Mouse (Mus musculus): ENCODE data around the gene Lmbr1. TPM values are rescaled to one million over a fixed set of nuclear protein-coding genes. Genes with fewer than 3 reads are reported as not detected.

The Lmbr1 gene
- polyA plus RNA-seq, 1 experiment, result 1.5 TPM

DNA sequence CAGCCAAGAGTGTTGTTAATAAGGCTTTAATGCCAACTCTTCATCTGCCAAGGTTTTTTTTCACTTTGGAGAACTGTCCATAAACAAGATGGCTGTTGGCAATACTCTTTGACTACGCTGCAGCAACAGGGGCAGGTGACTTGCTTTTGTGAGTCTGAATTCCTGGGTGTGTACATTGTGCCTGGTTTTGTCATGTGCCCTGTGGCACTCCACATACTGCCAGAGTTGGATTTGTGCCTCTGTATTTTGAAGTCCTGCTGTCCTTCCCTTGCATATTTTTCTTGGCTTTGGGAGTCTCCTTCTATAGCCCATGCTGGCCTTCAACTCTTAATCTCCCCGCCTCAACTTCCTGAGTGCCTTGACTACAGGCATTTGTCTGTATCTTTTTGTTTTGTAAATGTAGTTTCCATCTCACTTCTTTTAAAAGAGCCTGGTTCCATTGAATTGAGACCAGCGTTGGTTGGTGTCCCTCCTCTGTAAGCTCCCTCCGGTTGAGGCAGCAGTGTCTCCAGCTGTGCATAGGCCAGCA is 179.2 kb downstream of the Lmbr1 start:
- H3K36me3 ChIP-seq (ENCODE audit: control insufficient read depth, insufficient read depth, low read length), result no peaks in the 10 kb centered on the region
- no peaks in the 10 kb centered on the region; the same call in 1 of the 2 replicates for H3K27me3 ChIP-seq (ENCODE audit: control insufficient read depth, insufficient read depth, low read length)
- 0 out of 2 replicates have a peak, but pooled peaks cover 2% of the 10 kb centered on the region for H3K4me1 ChIP-seq (replicated peaks; ENCODE audit: control insufficient read depth, insufficient read depth, low read length)
- no peak overlapping the region for H3K27ac ChIP-seq (ENCODE audit: control insufficient read depth, insufficient read depth, low read length)
- TF ChIP-seq CTCF (IDR thresholded peaks at IDR 0.05; ENCODE audit: borderline replicate concordance, control insufficient read depth, extremely low read depth, insufficient read depth, low read length, poor library complexity), result no peak
- no peak for TF ChIP-seq POLR2A (IDR thresholded peaks at IDR 0.05; ENCODE audit: control insufficient read depth, extremely low read depth, insufficient read depth, low read length, poor library complexity)
- 88% methylated on average over 4 of the region's 4 CpGs for WGBS
- no peak for DNase-seq
- no peak overlapping the region for H3K4me3 ChIP-seq (ENCODE audit: control insufficient read depth, insufficient read depth, low read length)

DNA sequence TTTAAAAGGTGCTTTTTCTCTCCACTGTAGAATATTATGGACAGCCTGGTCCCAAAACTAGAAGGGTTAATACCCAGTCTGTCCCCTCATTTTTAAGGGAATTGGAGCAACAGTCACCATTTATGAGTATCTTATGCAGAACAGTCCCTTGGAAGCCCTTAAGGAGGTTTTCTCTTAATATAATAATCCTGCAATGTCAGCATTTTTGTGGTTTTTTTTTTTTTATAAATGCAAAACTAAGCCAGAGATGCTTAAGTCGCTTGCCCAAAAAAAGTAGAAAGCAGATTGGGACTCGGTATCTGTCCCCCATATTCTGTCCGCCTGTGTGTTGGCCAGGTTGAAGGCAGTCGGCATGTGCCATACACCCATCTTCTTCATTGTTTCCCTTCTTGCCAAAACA is 181.0 kb downstream of the Lmbr1 start:
- no peak for DNase-seq
- no peak for TF ChIP-seq CTCF (IDR thresholded peaks at IDR 0.05; ENCODE audit: borderline replicate concordance, control insufficient read depth, extremely low read depth, insufficient read depth, low read length, poor library complexity)
- TF ChIP-seq POLR2A (IDR thresholded peaks at IDR 0.05; ENCODE audit: control insufficient read depth, extremely low read depth, insufficient read depth, low read length, poor library complexity), result no peak
- Histone ChIP-seq H3K36me3 (ENCODE audit: control insufficient read depth, insufficient read depth, low read length) (no peaks in the 10 kb centered on the region), H3K27ac (ENCODE audit: control insufficient read depth, insufficient read depth, low read length) (no peak overlapping the region), H3K4me3 (ENCODE audit: control insufficient read depth, insufficient read depth, low read length) (no peak overlapping the region), H3K27me3 (ENCODE audit: control insufficient read depth, insufficient read depth, low read length) (no peaks in the 10 kb centered on the region; the same call in 1 of the 2 replicates), H3K4me1 (replicated peaks; ENCODE audit: control insufficient read depth, insufficient read depth, low read length) (0 out of 2 replicates have a peak, but pooled peaks cover 2% of the 10 kb centered on the region)
- 96% methylated on average over 4 of the region's 4 CpGs for WGBS

GRCm38 (mm10) chr5:29196264-29196658 is 181.9 kb downstream of the Lmbr1 start:
- H3K36me3 ChIP-seq (ENCODE audit: control insufficient read depth, insufficient read depth, low read length), result no peaks in the 10 kb centered on the region
- DNase-seq, result no peak
- no peak overlapping the region for H3K27ac ChIP-seq (ENCODE audit: control insufficient read depth, insufficient read depth, low read length)
- 14% methylated on average over 12 of the region's 12 CpGs for WGBS
- 0 out of 2 replicates have a peak, but pooled peaks cover 2% of the 10 kb centered on the region for H3K4me1 ChIP-seq (replicated peaks; ENCODE audit: control insufficient read depth, insufficient read depth, low read length)
- peak overlapping the region; percentile 40 for H3K4me3 ChIP-seq (ENCODE audit: control insufficient read depth, insufficient read depth, low read length)
- H3K27me3 ChIP-seq (ENCODE audit: control insufficient read depth, insufficient read depth, low read length), result no peaks in the 10 kb centered on the region; the same call in 1 of the 2 replicates
- TF ChIP-seq CTCF (IDR thresholded peaks at IDR 0.05; ENCODE audit: borderline replicate concordance, control insufficient read depth, extremely low read depth, insufficient read depth, low read length, poor library complexity) (no peak), POLR2A (IDR thresholded peaks at IDR 0.05; ENCODE audit: control insufficient read depth, extremely low read depth, insufficient read depth, low read length, poor library complexity) (no peak)

DNA sequence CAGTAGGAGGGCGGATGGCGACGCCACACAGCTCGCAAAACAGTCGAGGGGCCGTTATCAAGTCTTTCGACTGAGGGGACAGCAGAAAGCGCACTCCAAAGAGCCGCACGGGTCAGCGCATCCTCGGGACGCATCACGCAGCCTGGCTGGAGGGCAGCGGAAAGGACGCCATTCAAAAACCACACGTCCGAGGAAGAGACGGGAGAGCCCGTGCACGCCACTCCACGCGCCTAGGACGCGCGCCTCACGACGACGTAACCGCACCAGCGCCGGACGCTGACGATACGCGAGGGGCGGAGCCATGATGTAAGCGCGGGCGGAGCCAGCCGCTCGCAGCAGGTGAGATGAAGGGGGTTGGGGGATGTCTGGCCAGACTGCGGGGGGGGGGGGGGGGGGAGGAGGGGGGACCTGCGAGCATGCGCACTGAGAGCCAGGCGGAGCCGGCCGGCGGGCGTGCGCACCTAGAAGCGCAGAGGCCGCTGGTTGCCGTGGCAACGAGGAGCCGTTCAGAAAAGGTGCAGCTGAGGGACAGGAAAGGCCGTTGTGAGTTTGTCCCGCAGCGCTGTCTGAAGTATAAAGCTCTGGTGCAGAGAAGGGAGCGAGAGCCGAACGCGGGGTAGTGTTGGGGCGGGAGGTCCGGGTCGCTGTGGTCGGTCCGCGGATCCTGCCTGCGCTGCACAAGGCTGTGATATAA is 182.5 kb downstream of the Lmbr1 start, which contains the start of gene Rnf32:
TSS of gene Rnf32 (plus strand) at position 423 of the 694 bp plus-strand sequence.
- Histone ChIP-seq H3K27me3 (ENCODE audit: control insufficient read depth, insufficient read depth, low read length) (no peaks in the 10 kb centered on the region; the same call in 1 of the 2 replicates), H3K36me3 (ENCODE audit: control insufficient read depth, insufficient read depth, low read length) (no peaks in the 10 kb centered on the region), H3K4me3 (ENCODE audit: control insufficient read depth, insufficient read depth, low read length) (peak within 1 kb of the TSS; percentile 41), H3K4me1 (replicated peaks; ENCODE audit: control insufficient read depth, insufficient read depth, low read length) (0 out of 2 replicates have a peak, but pooled peaks cover 2% of the 10 kb centered on the region), H3K27ac (ENCODE audit: control insufficient read depth, insufficient read depth, low read length) (no peak within 1 kb of the TSS)
- TF ChIP-seq POLR2A (IDR thresholded peaks at IDR 0.05; ENCODE audit: control insufficient read depth, extremely low read depth, insufficient read depth, low read length, poor library complexity) (no peak), CTCF (IDR thresholded peaks at IDR 0.05; ENCODE audit: borderline replicate concordance, control insufficient read depth, extremely low read depth, insufficient read depth, low read length, poor library complexity) (no peak)
- 1% methylated on average over 65 of the region's 70 CpGs for WGBS
- peak; percentile 61 for DNase-seq

GRCm38 (mm10) chr5:29195231-29195569 is 183.0 kb downstream of the Lmbr1 start:
- no peaks in the 10 kb centered on the region for H3K36me3 ChIP-seq (ENCODE audit: control insufficient read depth, insufficient read depth, low read length)
- 0 out of 2 replicates have a peak, but pooled peaks cover 2% of the 10 kb centered on the region for H3K4me1 ChIP-seq (replicated peaks; ENCODE audit: control insufficient read depth, insufficient read depth, low read length)
- peak overlapping the region; percentile 41 for H3K4me3 ChIP-seq (ENCODE audit: control insufficient read depth, insufficient read depth, low read length)
- no peak for TF ChIP-seq POLR2A (IDR thresholded peaks at IDR 0.05; ENCODE audit: control insufficient read depth, extremely low read depth, insufficient read depth, low read length, poor library complexity)
- TF ChIP-seq CTCF (IDR thresholded peaks at IDR 0.05; ENCODE audit: borderline replicate concordance, control insufficient read depth, extremely low read depth, insufficient read depth, low read length, poor library complexity), result no peak
- DNase-seq, result no peak
- 34% methylated on average over 9 of the region's 9 CpGs for WGBS
- no peak overlapping the region for H3K27ac ChIP-seq (ENCODE audit: control insufficient read depth, insufficient read depth, low read length)
- no peaks in the 10 kb centered on the region; the same call in 1 of the 2 replicates for H3K27me3 ChIP-seq (ENCODE audit: control insufficient read depth, insufficient read depth, low read length)

DNA sequence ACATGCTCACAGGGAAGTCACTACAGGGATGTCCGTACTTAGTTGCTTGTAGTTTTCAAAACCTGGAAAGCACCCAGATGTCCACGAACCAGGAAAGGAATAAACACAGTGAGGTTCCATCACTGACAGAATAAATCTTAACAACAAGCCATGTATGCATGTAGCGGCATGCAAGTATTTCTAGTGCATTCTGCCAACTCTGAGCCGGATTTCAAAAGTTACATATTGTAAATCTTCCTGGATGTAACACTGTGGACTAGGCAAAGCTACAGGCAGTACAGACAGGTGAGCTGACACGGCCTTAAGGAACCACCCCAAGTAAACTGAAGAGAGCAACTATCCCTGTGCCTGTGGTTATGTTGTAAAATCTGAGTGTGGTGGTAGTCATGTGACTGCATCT is 191.4 kb downstream of the Lmbr1 start:
- 89% methylated on average over 5 of the region's 5 CpGs for WGBS

More for the DNA sequence above, 191.4 kb downstream of the Lmbr1 start:
- Histone ChIP-seq H3K27ac (ENCODE audit: control insufficient read depth, insufficient read depth, low read length) (no peak overlapping the region), H3K4me1 (replicated peaks; ENCODE audit: control insufficient read depth, insufficient read depth, low read length) (no peaks in the 10 kb centered on the region), H3K27me3 (ENCODE audit: control insufficient read depth, insufficient read depth, low read length) (no peaks in the 10 kb centered on the region), H3K36me3 (ENCODE audit: control insufficient read depth, insufficient read depth, low read length) (no peaks in the 10 kb centered on the region), H3K4me3 (ENCODE audit: control insufficient read depth, insufficient read depth, low read length) (no peak overlapping the region)
- TF ChIP-seq CTCF (IDR thresholded peaks at IDR 0.05; ENCODE audit: borderline replicate concordance, control insufficient read depth, extremely low read depth, insufficient read depth, low read length, poor library complexity) (no peak), POLR2A (IDR thresholded peaks at IDR 0.05; ENCODE audit: control insufficient read depth, extremely low read depth, insufficient read depth, low read length, poor library complexity) (no peak)
- no peak for DNase-seq

Other genes starting within 250 kb of the Lmbr1 start
- gene Rnf32, start 182.4 kb downstream of the Lmbr1 start, polyA plus RNA-seq (2012; rRNA removed), result 0.37 and 0.55 TPM in 2 replicates
- 7.5 and 7.8 TPM in 2 replicates for gene Nom1, start 56.3 kb upstream of the Lmbr1 start, polyA plus RNA-seq (2012; rRNA removed)
- 0.08 TPM in 1 of 2 replicates, not detected in the other for gene Mnx1, start 100.1 kb upstream of the Lmbr1 start, polyA plus RNA-seq (2012; rRNA removed)
- gene Ube3c, start 190.9 kb upstream of the Lmbr1 start, polyA plus RNA-seq (2012; rRNA removed), result 16.4 and 17.3 TPM in 2 replicates